In genomic region chr5:128806296-128806998, GRCm38 (mm10) we compare ENCODE assay signal across 12 mouse cellular contexts.
DNase-seq lines count a peak whose midpoint lies in the region; ATAC-seq and TF ChIP-seq lines count a peak whose summit lies in the region.
"Had no signal": no experiment of that assay in that cellular context is flagged by ENCODE, and none has a peak within 500 bp of the region (broad histone marks: within the 10 kb centered on the region; RNA-seq: fewer than 3 reads in every experiment).

No protein-coding gene starts in this region.

- no peak for TF ChIP-seq CTCF in layer of hippocampus, adult 2 months (conservative IDR thresholded peaks at IDR 0.05)

- no peak for ATAC-seq in heart, embryonic 11.5 days (replicated peaks; ENCODE audit: insufficient number of reproducible peaks, low FRiP score, low TSS enrichment)
- ATAC-seq in megakaryocyte progenitor cell, adult 5-6 weeks (replicated peaks; ENCODE audit: poor library complexity) = no peak
- no peak for ATAC-seq in monocyte, adult 5-6 weeks (replicated peaks; ENCODE audit: insufficient number of reproducible peaks, low FRiP score, low TSS enrichment, poor library complexity, severe bottlenecking)
- ATAC-seq: Patski had no signal

- intact Hi-C loops in heart, postnatal 10 days (cut with DNase I) = loop anchor here (5.0 kb wide), 1 partner anchor 176 kb away; no protein-coding TSS in a partner anchor

- DNase-seq in adrenal gland, adult 2 months = peak; percentile 10
- no peak for DNase-seq in adrenal gland, adult 8-10 months
- DNase-seq in heart, postnatal 10 days = peak; percentile 10 to 20
- DNase-seq in layer of hippocampus, adult 2 months (ENCODE audit: low spot score in 2 of 2) = peak; percentile 87 to 89
- peak; percentile 92 for DNase-seq in right cerebral cortex, postnatal 10 days (ENCODE audit: low spot score in 2 of 2)
- DNase-seq: lung, postnatal 14 days had no signal

- H3K4me1 ChIP-seq in heart, embryonic 11.5 days (ENCODE audit: control insufficient read depth, insufficient read depth, low read length) = 0 out of 2 replicates have a peak, but pooled peaks cover 3% of the 10 kb centered on the region

- H3K27me3 ChIP-seq in heart, embryonic 11.5 days (ENCODE audit: control insufficient read depth, insufficient read depth, low read length) = no peaks in the 10 kb centered on the region
- H3K27me3 ChIP-seq: heart, embryonic 13.5 days; Patski had no signal

- 83% methylated on average over 13 of the region's 13 CpGs for WGBS in heart, embryonic 11.5 days (ENCODE audit: insufficient replicate concordance)

- H3K4me2 ChIP-seq in heart, embryonic 11.5 days = no peak overlapping the region
- H3K4me2 ChIP-seq: heart, embryonic 13.5 days had no signal

- no peaks in the 10 kb centered on the region for H3K36me3 ChIP-seq in heart, embryonic 11.5 days (ENCODE audit: control insufficient read depth, insufficient read depth, low read length)
- H3K36me3 ChIP-seq: heart, embryonic 13.5 days had no signal

- H3K4me3 ChIP-seq in heart, embryonic 11.5 days (ENCODE audit: low read depth, low read length) = no peak overlapping the region
- peak overlapping the region; percentile 17; the same call in 1 of the 2 replicates for H3K4me3 ChIP-seq in layer of hippocampus, adult 2 months
- H3K4me3 ChIP-seq: heart, embryonic 13.5 days had no signal

- H3K27ac ChIP-seq in heart, embryonic 11.5 days (ENCODE audit: low read depth, low read length) = no peak overlapping the region
- peak overlapping the region; percentile 88 for H3K27ac ChIP-seq in layer of hippocampus, adult 2 months
- H3K27ac ChIP-seq: heart, embryonic 13.5 days; stomach, postnatal 0 days had no signal

- no peaks in the 10 kb centered on the region for H3K9me3 ChIP-seq in heart, embryonic 11.5 days (replicated peaks; ENCODE audit: control insufficient read depth, low read length)

- no peak overlapping the region for H3K9ac ChIP-seq in heart, embryonic 11.5 days (ENCODE audit: low read depth, low read length)
- H3K9ac ChIP-seq: heart, embryonic 13.5 days had no signal
